Mouse (Mus musculus): ENCODE measurements around the gene Mmp7. TPM values are rescaled to one million over a fixed set of nuclear protein-coding genes. Genes with fewer than 3 reads are reported as not detected.

Gene Mmp7
- total RNA-seq (2021): not detected
- long read RNA-seq, experiment 1: 0 reads
- long read RNA-seq, experiment 2: 0 reads

DNA sequence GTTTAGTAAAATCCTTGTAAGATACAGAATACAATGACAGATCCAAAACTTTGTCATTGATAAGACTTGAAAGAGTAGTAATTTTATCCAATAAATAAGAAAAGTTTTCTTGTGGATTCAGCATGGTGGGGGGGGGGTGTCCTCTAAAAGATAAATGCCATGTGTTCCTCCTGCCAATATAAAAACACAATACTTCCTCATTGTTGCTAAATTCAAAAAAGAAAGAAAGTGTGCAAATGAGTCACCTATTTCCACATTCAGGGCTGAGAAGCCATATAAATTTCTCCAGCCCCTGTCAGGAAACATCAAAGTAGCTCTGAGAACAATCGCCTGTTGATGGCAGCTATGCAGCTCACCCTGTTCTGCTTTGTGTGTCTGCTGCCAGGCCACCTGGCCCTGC is at the start of gene Mmp7:
Gene Mmp7 (plus strand): TSS at position 301 of the 400 bp plus-strand sequence.
- no peak for DNase-seq
- intact Hi-C loops (cut with DNase I; ENCODE audit: low total_unique reads): no loop called here

DNA sequence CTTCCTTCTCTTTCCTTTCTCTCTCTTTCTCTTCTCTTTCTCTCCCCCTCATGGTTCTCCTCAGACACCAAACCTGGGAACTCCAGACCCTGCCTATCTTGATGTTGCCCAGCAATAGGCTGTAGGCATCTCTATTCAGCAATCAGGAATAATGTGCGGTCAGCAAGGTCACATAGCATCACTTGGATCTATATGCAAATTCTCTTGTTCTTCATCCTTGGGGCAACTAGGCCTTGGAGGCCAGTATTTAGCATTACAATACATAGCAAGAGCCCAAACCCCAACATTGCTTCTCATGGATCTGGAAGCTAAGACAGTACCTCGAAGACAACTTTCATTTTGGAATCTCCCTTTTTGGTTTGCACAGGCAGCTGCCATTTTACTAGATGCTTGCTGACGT is 44.0 kb upstream of the Mmp7 start:
- intact Hi-C loops (cut with DNase I; ENCODE audit: low total_unique reads): no loop called here

DNA sequence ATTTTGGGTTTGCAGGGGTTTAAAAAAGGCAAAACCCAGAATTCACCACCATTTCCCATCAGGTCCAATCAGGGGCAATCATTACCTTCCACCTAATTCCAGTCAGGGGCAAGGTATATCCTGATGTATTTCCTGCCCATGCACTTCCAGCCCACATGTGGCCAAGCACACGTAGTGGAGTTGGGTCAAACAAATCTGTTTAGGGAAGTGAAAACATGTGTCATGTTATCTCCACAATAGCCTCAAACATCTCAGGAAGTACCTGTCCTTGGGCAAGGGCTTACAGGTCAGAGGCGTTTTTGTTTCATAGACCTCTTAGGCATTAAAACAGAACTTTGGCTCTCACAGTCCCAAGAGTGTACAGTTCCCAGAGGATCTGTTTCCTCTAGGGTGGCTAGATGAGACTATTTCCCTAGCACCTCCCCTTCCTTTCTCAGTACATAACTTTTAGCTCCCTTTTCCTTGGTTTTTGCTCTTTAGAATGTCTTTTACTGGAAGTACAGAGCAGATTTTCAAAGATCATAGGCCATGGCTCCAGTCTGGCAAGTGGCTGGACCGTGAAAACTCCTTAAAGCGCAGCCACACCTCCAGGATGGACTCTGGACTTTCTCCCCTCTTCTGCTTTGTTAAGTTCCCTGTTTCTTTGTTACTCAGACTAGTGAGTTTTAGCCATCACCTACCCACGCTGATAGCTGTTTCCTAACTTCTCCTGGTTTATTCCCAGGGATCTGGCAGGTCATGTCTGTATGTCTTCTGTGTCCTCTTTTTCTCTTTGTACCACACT is 41.3 kb upstream of the Mmp7 start:
- no peak for DNase-seq
- intact Hi-C loops (cut with DNase I; ENCODE audit: low total_unique reads): no loop called here

More for the DNA sequence above, 44.0 kb upstream of the Mmp7 start:
- DNase-seq: no peak

DNA sequence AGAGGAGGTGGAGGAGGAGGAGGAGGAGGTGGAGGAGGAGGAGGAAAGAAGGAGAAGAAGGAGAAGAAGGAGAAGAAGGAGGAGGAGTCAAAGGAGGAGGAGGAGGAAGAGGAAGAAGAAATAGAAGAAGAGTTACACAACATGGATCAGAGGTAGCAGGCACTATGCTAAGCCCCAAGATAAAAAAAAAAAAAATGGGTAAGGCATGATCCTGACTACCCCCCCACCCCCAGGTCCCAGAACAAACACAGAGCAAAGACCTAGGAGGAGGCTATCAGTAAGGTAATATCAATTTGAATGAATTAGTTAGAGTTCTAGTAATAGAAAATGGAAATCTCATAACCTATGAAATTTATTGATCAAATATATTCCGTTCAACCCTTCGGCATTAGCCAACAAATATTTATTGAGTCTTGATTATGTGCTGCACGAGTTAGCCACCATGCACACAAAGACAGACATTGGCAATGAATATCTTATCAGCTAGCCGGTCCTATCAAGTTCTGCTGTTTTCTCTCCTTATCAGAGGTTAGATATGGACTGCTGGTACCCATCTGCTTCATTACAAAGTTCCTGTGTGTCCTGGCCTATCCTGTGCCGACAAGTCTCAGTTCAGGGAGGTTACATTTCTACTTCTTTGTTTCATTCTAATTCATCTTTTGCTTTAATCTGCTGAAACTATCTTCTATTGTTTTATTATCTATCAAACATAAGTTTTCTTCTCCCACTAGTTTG is 39.4 kb upstream of the Mmp7 start:
- intact Hi-C loops (cut with DNase I; ENCODE audit: low total_unique reads): no loop called here
- no peak for DNase-seq

DNA sequence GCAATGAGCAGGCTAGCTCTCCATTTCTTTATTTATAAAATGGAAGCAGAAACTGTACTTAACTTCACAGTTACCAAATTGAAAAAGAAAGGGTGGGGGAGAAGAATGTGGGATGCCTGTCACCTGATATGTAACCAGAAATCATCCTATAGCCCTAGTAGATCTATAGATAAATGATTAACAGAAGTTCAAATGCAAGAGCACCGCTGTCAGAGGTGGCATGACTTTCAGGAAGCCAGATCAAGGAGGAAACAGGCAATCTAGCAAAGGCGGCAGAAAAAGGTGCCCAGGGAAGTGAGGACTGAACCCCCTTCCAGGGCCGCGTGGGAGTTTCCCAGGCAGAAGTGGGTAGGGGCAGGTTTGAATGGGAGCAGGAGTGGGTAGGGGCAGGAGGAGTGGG is 33.9 kb upstream of the Mmp7 start:
- intact Hi-C loops (cut with DNase I; ENCODE audit: low total_unique reads): no loop called here
- DNase-seq: no peak

DNA sequence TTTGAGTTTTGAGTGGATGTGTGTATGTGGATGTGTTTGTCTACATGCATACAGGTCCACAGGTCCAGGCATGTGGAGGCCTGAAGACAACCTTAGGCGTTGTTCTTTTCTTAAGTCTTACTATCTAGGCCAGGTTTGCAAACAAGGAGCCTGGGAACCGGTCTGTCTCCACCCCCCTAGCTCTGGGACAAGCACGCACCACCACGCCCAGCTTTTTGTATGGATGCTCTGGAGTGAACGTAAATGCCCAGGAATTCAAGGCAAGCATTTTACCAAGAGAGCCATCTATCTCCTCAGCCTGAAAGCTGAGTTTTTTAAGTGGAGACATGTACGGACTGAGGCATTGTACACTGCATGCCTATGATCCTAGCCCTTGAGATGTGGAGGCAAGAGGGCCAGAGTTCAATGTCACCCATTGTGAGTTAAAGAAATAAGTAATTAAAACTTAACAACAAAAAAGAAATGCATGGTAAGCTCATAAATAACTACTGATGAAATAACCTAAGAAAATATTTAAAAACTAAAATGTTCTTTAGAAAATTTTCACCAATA is 32.3 kb upstream of the Mmp7 start:
- DNase-seq: no peak
- intact Hi-C loops (cut with DNase I; ENCODE audit: low total_unique reads): no loop called here

DNA sequence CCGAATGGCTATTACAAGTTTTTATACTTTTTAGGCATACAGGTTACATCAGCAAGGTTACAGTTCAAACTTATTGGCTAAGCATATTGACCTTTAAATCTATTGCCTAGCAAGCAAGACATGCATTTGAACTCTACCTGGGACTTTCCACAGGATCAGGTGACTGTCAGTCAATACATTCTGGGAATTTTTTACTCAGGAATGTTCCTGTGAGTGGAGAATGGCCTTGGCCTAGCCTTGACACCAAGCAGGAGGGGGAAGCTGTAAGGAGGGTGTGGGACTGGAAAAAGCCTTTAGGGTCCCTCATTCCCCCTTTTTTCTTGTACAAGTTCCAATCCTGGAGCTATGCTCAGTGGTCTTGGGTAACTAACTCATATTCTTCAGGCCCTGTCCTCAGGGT is 30.5 kb upstream of the Mmp7 start:
- no peak for DNase-seq
- intact Hi-C loops (cut with DNase I; ENCODE audit: low total_unique reads): no loop called here

DNA sequence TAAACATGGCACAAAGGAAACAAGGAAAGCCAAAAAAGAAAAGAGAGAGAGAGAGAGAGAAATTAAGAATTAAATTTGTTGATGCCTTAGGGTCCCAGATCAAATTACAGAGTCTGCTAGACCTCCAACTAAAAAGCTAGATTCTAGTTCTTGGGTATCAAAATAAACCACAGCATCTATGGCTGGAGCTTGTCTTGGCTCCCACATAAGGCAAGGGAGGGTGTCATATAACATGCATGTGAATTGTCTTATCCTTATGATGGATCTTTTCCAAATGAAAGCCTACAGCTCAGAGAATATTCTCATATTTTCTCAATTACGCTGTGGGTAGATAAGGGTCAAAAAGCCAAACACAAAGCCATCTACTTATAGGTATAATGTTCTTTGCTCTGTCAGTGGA is 22.2 kb upstream of the Mmp7 start:
- intact Hi-C loops (cut with DNase I; ENCODE audit: low total_unique reads): no loop called here
- no peak for DNase-seq

DNA sequence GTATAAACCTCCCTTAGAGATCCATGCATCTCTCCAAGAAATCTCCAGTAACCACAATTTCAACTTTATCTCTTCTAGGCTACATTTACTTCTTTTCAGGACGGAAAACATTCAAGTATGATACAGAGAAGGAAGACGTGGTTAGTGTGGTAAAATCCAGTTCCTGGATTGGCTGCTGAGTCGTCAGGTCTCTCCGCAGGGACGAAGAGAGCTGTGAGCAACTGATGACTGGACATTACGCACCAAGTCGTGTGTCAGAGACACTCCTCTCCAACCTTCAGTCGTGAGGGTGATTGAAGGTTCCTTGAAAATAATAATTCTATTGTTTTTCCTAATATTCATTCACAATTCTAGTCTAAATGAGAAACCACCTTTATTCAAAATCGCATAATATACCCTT is 18.9 kb upstream of the Mmp7 start:
- intact Hi-C loops (cut with DNase I; ENCODE audit: low total_unique reads): no loop called here
- DNase-seq: no peak

DNA sequence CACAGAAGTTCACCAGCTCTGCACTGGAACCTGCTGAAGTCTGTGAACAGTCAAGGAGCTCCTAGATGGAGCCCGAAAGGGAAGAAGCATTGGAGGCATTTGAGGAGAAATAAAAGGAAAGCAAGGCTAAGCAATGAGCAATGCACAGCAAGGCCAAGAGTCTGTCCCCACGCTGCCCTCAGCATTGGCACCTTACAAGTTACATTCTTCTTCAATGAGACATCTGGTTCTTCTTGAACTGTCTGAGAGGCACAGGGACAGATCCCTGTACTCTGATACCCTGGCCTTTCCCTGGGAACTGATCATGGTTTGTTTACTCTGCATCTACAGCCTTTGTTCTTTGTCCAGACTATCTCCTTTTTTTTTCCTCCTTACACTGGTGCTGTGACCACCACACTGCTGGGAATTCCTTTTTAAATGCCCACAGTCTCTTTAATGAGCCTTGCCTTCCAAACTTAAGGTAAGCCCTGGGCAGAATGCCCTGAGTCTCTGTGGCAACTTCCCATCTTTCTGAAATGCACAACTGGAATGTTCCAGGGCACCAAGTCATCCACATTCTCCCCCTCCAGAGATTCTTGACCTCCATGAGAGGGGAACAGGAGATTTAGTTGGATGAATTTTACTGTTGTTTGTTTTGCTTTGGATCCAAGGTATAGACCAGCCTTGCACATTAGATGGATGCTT is 13.6 kb upstream of the Mmp7 start:
- intact Hi-C loops (cut with DNase I; ENCODE audit: low total_unique reads): no loop called here
- no peak for DNase-seq

DNA sequence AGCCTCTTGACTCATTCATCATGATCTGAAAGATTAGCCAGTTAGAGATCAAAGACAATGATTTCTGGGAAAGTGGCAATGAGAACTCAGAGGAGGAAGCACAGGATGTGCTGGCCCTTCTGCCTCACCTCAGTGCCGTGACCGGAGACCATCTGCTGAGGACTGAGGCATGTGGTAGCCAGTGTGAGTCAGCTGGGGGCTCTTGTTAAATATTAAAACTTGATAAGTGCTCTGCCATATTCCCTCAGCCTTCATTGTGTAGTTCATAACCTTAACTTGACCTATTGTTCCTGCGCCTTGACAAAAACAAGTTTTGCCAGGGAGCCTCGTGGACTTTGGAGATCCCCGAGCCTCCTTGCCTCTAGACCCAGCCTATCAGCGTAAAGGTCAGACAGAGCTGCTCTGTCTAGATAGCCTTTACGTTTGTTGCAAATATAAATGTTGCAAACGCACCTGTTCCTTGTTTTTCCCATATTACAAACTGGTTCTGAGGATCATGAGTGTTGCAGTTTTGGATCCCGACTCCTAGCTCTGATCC is 9.7 kb upstream of the Mmp7 start:
- intact Hi-C loops (cut with DNase I; ENCODE audit: low total_unique reads): no loop called here

DNA sequence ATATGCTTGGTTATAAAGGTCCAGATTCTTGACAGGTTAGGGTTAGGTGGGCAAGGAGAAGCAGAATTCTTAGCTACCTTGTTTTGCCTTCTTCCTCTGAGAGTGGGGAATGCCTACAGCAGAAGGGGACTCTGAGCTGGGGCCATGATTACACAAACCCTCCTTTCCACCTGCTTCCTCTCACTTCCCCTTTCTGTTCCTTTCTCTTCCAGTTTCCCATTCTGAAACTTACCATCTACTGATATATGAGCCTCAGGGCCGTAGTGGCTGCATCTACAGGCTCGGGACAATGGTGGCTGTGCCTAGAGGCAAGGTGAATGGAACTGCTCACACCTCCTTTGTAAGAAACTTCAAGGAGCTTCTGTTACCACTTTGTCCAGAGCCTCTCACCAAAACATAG is 5.9 kb upstream of the Mmp7 start:
- intact Hi-C loops (cut with DNase I; ENCODE audit: low total_unique reads): no loop called here
- DNase-seq: no peak

More for the DNA sequence above, 9.7 kb upstream of the Mmp7 start:
- DNase-seq: no peak

DNA sequence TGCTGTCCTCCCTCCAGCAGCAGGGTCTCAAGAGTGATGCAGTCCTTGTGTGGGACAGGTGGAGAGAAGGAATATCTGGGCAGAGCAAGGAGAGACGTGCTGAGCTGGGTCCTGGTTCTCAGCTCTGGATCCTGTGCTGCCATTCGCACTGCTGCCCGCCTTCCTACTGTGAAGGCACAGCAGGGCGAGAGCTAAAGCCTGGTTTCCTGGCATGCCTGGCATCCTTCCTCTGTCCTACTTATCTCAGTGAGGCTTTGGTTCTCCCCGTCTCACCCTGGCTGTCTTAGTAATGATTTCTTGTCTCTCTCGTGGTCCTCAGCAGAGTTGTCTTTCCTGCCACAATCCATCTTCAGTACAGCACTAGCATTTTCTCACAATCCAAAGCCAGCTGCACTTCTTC is 2.1 kb upstream of the Mmp7 start:
- no peak for DNase-seq
- intact Hi-C loops (cut with DNase I; ENCODE audit: low total_unique reads): no loop called here

DNA sequence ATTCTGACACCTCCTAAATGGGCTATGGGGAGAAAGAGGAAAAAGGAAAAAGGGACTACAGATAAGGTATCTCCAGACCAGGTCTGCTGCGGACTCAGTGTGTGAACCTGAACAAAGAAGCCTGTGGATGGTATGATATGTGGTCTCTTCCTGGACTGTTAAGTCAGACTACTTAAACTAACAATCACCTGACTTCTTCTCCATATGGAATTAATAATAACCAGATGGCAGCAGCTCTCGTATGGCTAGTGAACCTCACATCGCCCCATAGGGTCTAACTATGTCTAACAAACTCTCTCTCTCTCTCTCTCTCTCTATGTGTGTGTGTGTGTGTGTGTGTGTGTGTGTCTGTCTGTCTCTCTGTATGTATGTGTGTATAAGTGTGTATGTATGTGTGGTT is 2.1 kb downstream of the Mmp7 start:
- intact Hi-C loops (cut with DNase I; ENCODE audit: low total_unique reads): no loop called here
- DNase-seq: no peak

DNA sequence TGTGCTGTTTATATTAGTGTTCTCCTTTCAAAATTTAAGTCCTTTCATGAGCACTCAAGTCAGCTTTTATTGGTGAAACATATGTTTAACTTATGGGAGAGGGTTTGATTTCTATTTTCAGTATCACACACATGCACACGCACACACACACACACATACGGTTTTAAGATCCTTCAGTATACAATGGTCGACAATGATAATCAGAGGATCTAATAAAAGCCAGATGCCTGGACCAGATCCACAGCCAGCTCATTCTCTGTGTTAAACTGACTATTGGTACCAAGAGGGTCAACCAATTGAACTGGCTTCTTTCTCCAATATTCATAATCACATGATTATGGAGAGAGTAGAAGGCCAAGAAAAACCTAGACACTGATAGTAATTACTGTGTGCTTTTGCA is 3.8 kb downstream of the Mmp7 start:
- intact Hi-C loops (cut with DNase I; ENCODE audit: low total_unique reads): no loop called here
- DNase-seq: no peak

DNA sequence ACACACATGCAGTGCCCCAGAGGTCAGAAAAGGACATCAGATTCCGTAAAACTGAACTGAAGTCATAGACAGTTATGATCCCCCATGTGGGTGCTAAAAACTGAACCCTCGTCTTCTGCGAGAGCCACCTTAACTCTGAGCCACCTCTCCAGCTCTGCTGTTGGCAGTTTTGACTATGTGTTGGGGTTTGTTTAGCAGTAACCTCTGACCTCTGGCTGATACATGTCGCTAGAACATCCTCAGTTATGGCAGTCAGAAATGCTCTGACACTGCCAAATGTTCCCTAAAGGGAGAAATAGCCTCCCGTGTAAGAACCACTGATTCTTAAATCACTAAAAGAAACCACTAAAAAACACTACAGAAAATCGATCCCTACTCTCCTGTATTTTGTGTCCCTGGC is 16.8 kb downstream of the Mmp7 start:
- intact Hi-C loops (cut with DNase I; ENCODE audit: low total_unique reads): no loop called here

DNA sequence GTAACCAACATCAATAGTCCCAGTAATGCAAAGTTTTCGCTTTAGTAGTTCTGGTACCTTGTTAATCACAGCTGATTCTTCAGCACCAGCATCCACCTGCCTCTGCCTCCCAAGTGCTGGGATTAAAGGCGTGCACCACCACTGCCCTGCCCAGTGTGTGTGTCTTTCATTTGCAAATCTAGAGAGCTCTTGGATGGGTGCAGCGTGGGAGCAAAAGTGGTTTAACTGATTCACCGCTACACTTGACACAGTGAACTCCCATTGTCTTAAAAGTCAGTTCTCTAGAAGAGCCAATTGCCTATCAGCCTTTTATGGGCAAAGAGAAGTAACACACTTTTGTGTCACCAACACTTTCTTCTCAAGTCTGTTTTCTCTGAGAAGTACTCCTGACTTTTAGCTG is 19.3 kb downstream of the Mmp7 start:
- DNase-seq: no peak
- intact Hi-C loops (cut with DNase I; ENCODE audit: low total_unique reads): loop anchor here (5.0 to 10.0 kb wide), 2 partner anchors 144 to 186 kb away; no protein-coding TSS in a partner anchor

More for the DNA sequence above, 16.8 kb downstream of the Mmp7 start:
- DNase-seq: no peak

DNA sequence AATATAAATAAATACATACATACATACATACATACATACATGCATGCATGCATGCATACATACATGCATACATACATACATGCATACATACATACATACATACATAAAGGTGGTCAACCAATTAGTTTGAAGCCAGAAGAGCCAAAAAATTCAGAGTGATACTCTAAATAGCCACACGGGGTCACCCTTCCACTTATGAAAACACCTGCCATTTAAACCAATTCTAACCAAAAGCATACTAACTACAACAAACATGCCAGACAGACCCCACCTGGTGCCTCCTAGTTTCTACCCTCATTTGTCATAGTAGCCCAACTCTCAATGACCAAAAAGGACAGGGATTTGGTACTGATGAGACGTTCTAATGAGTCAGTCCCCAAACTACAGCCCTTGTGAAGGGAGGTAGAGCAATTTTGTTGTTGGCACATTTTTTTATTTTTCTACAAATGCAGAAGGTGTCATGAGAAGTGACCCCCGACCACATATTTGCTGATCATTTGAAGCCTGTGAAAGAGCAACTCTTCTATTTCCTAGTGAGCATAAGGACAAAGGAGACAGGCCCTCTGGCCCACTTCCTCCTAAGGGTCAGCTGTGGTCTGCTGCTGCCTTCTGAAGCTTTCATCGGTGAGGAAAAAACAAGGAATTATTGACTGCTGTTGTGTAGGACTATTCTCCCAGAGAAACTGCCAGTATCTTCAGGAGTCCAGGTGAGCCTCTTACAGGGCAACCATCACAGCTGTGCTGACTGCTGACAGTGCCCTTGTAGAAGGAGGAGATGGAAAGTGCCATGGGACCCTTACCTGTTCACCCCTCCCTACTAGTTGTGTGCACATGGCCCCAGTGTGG is 22.4 kb downstream of the Mmp7 start:
- no peak for DNase-seq
- intact Hi-C loops (cut with DNase I; ENCODE audit: low total_unique reads): loop anchor here (5.0 to 10.0 kb wide), 2 partner anchors 141 to 183 kb away; no protein-coding TSS in a partner anchor

DNA sequence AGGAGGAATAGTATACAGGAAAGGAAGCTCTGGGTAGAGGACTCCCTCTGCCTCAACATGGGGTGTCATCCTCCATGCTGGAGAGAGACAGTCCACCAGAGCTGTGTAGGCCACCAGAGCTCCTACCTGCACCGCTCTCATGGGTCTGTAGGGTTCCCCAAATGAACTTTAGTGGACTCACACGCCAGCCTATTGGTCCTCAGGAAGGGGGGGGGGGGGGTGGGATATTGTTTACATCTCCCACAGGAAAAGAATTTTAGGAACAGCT is 23.0 kb downstream of the Mmp7 start:
- intact Hi-C loops (cut with DNase I; ENCODE audit: low total_unique reads): loop anchor here (5.0 to 10.0 kb wide), 2 partner anchors 140 to 182 kb away; no protein-coding TSS in a partner anchor
- no peak for DNase-seq
